In genomic region chr10:81388505-81389055, GRCm38 (mm10) we compare ENCODE assay signal across 11 mouse cellular contexts. TPM values are rescaled to one million over a fixed set of nuclear protein-coding genes. Genes with fewer than 3 reads are reported as not detected.
DNase-seq lines count a peak whose midpoint lies in the region; ATAC-seq and TF ChIP-seq lines count a peak whose summit lies in the region.
"Had no signal": no experiment of that assay in that cellular context is flagged by ENCODE, and none has a peak within 500 bp of the region (broad histone marks: within the 10 kb centered on the region; RNA-seq: fewer than 3 reads in every experiment).

Gene Gm48552, plus strand, starts transcription at chr10:81389005.

- H3K4me2 ChIP-seq in forebrain, embryonic 12.5 days, result no peak within 1 kb of the TSS
- H3K4me2 ChIP-seq in forebrain, embryonic 14.5 days (ENCODE audit: low read length), result no peak within 1 kb of the TSS
- H3K4me2 ChIP-seq in hindbrain, embryonic 15.5 days, result no peak within 1 kb of the TSS
- no peak within 1 kb of the TSS for H3K4me2 ChIP-seq in hindbrain, embryonic 11.5 days (replicated peaks; ENCODE audit: low read depth, low read length)
- H3K4me2 ChIP-seq: forebrain, embryonic 15.5 days; limb, embryonic 15.5 days had no signal

- H3K27ac ChIP-seq in forebrain, embryonic 12.5 days, result 0 out of 2 replicates have a peak within 1 kb of the TSS, but pooled peaks have one; percentile 25
- no peak within 1 kb of the TSS for H3K27ac ChIP-seq in forebrain, embryonic 14.5 days (ENCODE audit: low read depth, low read length)
- H3K27ac ChIP-seq in hindbrain, embryonic 15.5 days (replicated peaks), result peak within 1 kb of the TSS; percentile 37; the same call in 1 of the 2 replicates
- no peak within 1 kb of the TSS for H3K27ac ChIP-seq in hindbrain, embryonic 11.5 days (ENCODE audit: low read depth, low read length)
- H3K27ac ChIP-seq in testis, adult 2 months (ENCODE audit: control insufficient read depth, insufficient read depth, low read depth, low read length), result no peak within 1 kb of the TSS
- H3K27ac ChIP-seq: forebrain, embryonic 15.5 days; limb, embryonic 15.5 days had no signal

- H3K9me3 ChIP-seq in forebrain, embryonic 12.5 days, result no peaks in the 10 kb centered on the region
- H3K9me3 ChIP-seq in forebrain, embryonic 14.5 days (replicated peaks; ENCODE audit: control insufficient read depth, low read length), result no peaks in the 10 kb centered on the region
- H3K9me3 ChIP-seq in hindbrain, embryonic 15.5 days, result no peaks in the 10 kb centered on the region
- no peaks in the 10 kb centered on the region for H3K9me3 ChIP-seq in hindbrain, embryonic 11.5 days (ENCODE audit: control insufficient read depth, low read length)
- H3K9me3 ChIP-seq: forebrain, embryonic 15.5 days; limb, embryonic 15.5 days had no signal

- 0 out of 2 replicates have a peak within 1 kb of the TSS, but pooled peaks have one; percentile 12 for H3K9ac ChIP-seq in forebrain, embryonic 12.5 days
- H3K9ac ChIP-seq in forebrain, embryonic 14.5 days (ENCODE audit: low read length), result no peak within 1 kb of the TSS
- no peak within 1 kb of the TSS for H3K9ac ChIP-seq in hindbrain, embryonic 15.5 days
- H3K9ac ChIP-seq in hindbrain, embryonic 11.5 days (ENCODE audit: low read depth, low read length), result no peak within 1 kb of the TSS
- H3K9ac ChIP-seq: forebrain, embryonic 15.5 days; limb, embryonic 15.5 days had no signal

- TF ChIP-seq POLR2A in testis, adult 2 months (IDR thresholded peaks at IDR 0.05; ENCODE audit: control insufficient read depth, low read depth, low read length), result peak; percentile 46; the same call in 1 of the 2 replicates

- no peak for TF ChIP-seq CTCF in testis, adult 2 months (IDR thresholded peaks at IDR 0.05; ENCODE audit: control insufficient read depth, insufficient read depth, insufficient replicate concordance, low read depth, low read length)

- peaks cover 31% of the 10 kb centered on the region for H3K4me1 ChIP-seq in forebrain, embryonic 12.5 days
- peaks cover 7% of the 10 kb centered on the region for H3K4me1 ChIP-seq in forebrain, embryonic 14.5 days (ENCODE audit: control insufficient read depth, insufficient read depth, low read length)
- peaks cover 36% of the 10 kb centered on the region for H3K4me1 ChIP-seq in hindbrain, embryonic 15.5 days (replicated peaks)
- H3K4me1 ChIP-seq in hindbrain, embryonic 11.5 days (replicated peaks; ENCODE audit: control insufficient read depth, insufficient read depth, low read length), result peaks cover 10% of the 10 kb centered on the region; the same call in 1 of the 2 replicates
- H3K4me1 ChIP-seq in testis, adult 2 months (ENCODE audit: control insufficient read depth, insufficient read depth, low read length), result peaks cover 38% of the 10 kb centered on the region

- H3K4me3 ChIP-seq in forebrain, embryonic 12.5 days (replicated peaks), result no peak within 1 kb of the TSS
- no peak within 1 kb of the TSS for H3K4me3 ChIP-seq in forebrain, embryonic 14.5 days (ENCODE audit: low read depth, low read length)
- H3K4me3 ChIP-seq in hindbrain, embryonic 15.5 days, result no peak within 1 kb of the TSS
- no peak within 1 kb of the TSS for H3K4me3 ChIP-seq in hindbrain, embryonic 11.5 days (ENCODE audit: low read depth, low read length)
- H3K4me3 ChIP-seq in testis, adult 2 months (ENCODE audit: control insufficient read depth, low read depth, low read length), result no peak within 1 kb of the TSS
- H3K4me3 ChIP-seq: forebrain, embryonic 15.5 days; limb, embryonic 15.5 days had no signal

- no peak for DNase-seq in forebrain, embryonic 14.5 days (ENCODE audit: low spot score)
- DNase-seq in hindbrain, embryonic 11.5 days (ENCODE audit: low spot score), result no peak
- DNase-seq in testis, postnatal 10 days (ENCODE audit: low spot score), result no peak
- DNase-seq in yolk sac, embryonic 10.5 days (ENCODE audit: low spot score), result peak; percentile 71
- DNase-seq in adrenal gland, adult 18-20 months (ENCODE audit: low spot score in 2 of 2), result no peak
- DNase-seq: embryo, embryonic 11 days had no signal

- H3K27me3 ChIP-seq in forebrain, embryonic 12.5 days, result no peaks in the 10 kb centered on the region
- no peaks in the 10 kb centered on the region for H3K27me3 ChIP-seq in forebrain, embryonic 14.5 days (replicated peaks; ENCODE audit: control insufficient read depth, insufficient read depth, low read length)
- no peaks in the 10 kb centered on the region for H3K27me3 ChIP-seq in hindbrain, embryonic 15.5 days
- no peaks in the 10 kb centered on the region for H3K27me3 ChIP-seq in hindbrain, embryonic 11.5 days (ENCODE audit: control insufficient read depth, insufficient read depth, low read length)
- no peaks in the 10 kb centered on the region for H3K27me3 ChIP-seq in testis, adult 2 months (ENCODE audit: control insufficient read depth, insufficient read depth, low read length)
- H3K27me3 ChIP-seq: forebrain, embryonic 15.5 days; limb, embryonic 15.5 days had no signal

- H3K36me3 ChIP-seq in forebrain, embryonic 12.5 days (replicated peaks), result peaks cover 35% of the 10 kb centered on the region
- H3K36me3 ChIP-seq in forebrain, embryonic 14.5 days (ENCODE audit: control insufficient read depth, insufficient read depth, low read length), result peaks cover 38% of the 10 kb centered on the region
- H3K36me3 ChIP-seq in hindbrain, embryonic 15.5 days, result peaks cover 30% of the 10 kb centered on the region
- peaks cover 4% of the 10 kb centered on the region; the same call in 1 of the 2 replicates for H3K36me3 ChIP-seq in hindbrain, embryonic 11.5 days (ENCODE audit: control insufficient read depth, insufficient read depth, low read length)
- H3K36me3 ChIP-seq in testis, adult 2 months (ENCODE audit: control insufficient read depth, insufficient read depth, low read length), result no peaks in the 10 kb centered on the region

- ATAC-seq in forebrain, embryonic 12.5 days (ENCODE audit: low FRiP score), result no peak
- no peak for ATAC-seq in forebrain, embryonic 14.5 days
- no peak for ATAC-seq in hindbrain, embryonic 15.5 days (ENCODE audit: low FRiP score, low read depth)
- ATAC-seq in hindbrain, embryonic 11.5 days (ENCODE audit: low FRiP score), result no peak
- ATAC-seq: forebrain, embryonic 15.5 days had no signal

- 87% methylated on average over 5 of the region's 5 CpGs for WGBS in forebrain, embryonic 12.5 days
- 88% methylated on average over 5 of the region's 5 CpGs for WGBS in forebrain, embryonic 14.5 days
- 82% methylated on average over 5 of the region's 5 CpGs for WGBS in hindbrain, embryonic 15.5 days
- WGBS in hindbrain, embryonic 11.5 days, result 90% methylated on average over 5 of the region's 5 CpGs

RNA-seq across cellular contexts. Expression of gene Gm48552, which starts in this region (rescaled TPM):
- polyA plus RNA-seq in forebrain, embryonic 12.5 days (2016; fragmentation: Nextera tagmentation; extraction: Ambion mirVana), result 1.4 and 2.1 TPM in 2 replicates
- 0.65 and 0.69 TPM in 2 replicates for polyA plus RNA-seq in forebrain, embryonic 14.5 days (2014; fragmentation: Nextera tagmentation; extraction: Ambion mirVana)
- 2.1 and 2.7 TPM in 2 replicates for polyA plus RNA-seq in hindbrain, embryonic 15.5 days (2015; fragmentation: Nextera tagmentation; extraction: Ambion mirVana)
- 0.49 and 1.0 TPM in 2 replicates for polyA plus RNA-seq in hindbrain, embryonic 11.5 days (2014; fragmentation: Nextera tagmentation; extraction: Ambion mirVana)
- 0.65 TPM in 1 of 2 replicates, not detected in the other for polyA plus RNA-seq in testis, adult 2 months (2012; rRNA removed)
- total RNA-seq in adrenal gland, adult 18-20 months (2021), result 1 to 10 TPM; 1.4 to 2.6 TPM

Comparison
In these comparisons a context has a peak if more than half of its experiments do, and no peak if none do; other contexts are left out.
1. H3K27ac ChIP-seq: peak in forebrain, embryonic 12.5 days (single experiment) and hindbrain, embryonic 15.5 days (single experiment); none in forebrain, embryonic 14.5 days (single experiment), hindbrain, embryonic 11.5 days (single experiment) and testis, adult 2 months (single experiment).